Mouse (Mus musculus) stomach, postnatal 0 days (tissue): ENCODE measurements around the gene Cers6.

Experiments used
- CTCF ChIP-seq: IDR thresholded peaks from 2 replicates; pipeline ENCODE4 v1.5.1; 2016; ENCODE audit warnings: antibody characterized with exemption, low read depth, mild to moderate bottlenecking, moderate library complexity
- EP300 ChIP-seq: optimal IDR thresholded peaks from 2 replicates; pipeline ENCODE3; 2016; ENCODE audit warnings: antibody characterized with exemption

- TF ChIP-seq CTCF: no peak
- TF ChIP-seq EP300: no peak
Observed at GRCm38 (mm10) chr2:69132046-69132445, 270.8 kb downstream of the Cers6 start.
